Mouse (Mus musculus): Measurements from ENCODE around the gene Kctd18. TPM values are rescaled to one million over a fixed set of nuclear protein-coding genes. Genes with fewer than 3 reads are reported as not detected.

Gene Kctd18
- polyA plus RNA-seq (2012; rRNA removed): 21.5 and 21.6 TPM in 2 replicates

DNA sequence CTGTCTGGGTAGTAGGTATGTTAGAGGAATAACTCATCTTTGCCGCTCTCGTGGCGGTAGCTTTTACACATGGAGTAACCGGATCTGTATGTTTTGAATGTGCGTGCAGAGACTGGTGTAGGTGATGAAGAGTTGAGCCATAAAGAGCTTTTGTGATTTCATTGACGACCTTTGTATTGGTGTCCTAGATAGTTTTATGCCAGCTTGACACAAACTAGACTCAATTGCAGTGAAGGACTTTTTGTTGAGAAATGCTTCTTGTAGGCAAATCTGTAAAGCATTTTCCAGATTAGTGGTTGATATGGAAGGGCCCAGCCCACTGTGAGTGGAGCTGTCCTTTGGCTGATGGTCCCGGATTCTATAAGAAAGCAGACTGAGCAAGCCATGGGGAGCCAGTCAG, at the start of gene Kctd18:
Gene Kctd18, minus strand, starts transcription at position 101 of the 400 bp plus-strand sequence.
- DNase-seq: no peak
- no peak within 1 kb of the TSS for H3K4me3 ChIP-seq (replicated peaks; ENCODE audit: insufficient read depth, low read depth, low read length)
- TF ChIP-seq POLR2A (IDR thresholded peaks at IDR 0.05; ENCODE audit: borderline replicate concordance, insufficient read depth, low read length): no peak
- no peak for TF ChIP-seq CTCF (IDR thresholded peaks at IDR 0.05; ENCODE audit: borderline replicate concordance, insufficient read depth, low read depth, low read length)
- H3K4me1 ChIP-seq (ENCODE audit: control insufficient read depth, insufficient read depth, low read length): no peaks in the 10 kb centered on the region
- H3K27ac ChIP-seq (ENCODE audit: insufficient read depth, low read length): no peak within 1 kb of the TSS
- H3K27me3 ChIP-seq (ENCODE audit: control insufficient read depth, insufficient read depth, low read length): no peaks in the 10 kb centered on the region
- 95% methylated on average over 7 of the region's 7 CpGs for WGBS

DNA sequence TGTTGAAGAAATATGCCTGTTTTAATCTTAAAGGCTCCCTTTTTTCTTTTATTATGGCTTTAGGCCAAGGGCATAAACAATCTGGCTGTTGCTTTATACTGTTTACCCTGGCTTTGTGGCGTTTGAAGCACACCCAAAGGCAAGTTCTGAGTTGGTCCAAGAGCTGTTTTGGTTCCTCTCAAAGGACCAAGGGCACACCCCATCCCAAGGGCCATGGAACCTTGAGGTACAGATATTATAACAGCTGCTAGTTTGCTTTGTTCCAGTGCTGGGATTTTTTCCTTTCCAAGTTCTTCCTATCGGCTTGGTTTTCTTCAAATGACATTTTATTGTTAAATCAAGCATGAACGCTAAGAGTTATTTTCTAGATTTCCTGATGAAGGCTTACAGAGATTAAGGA, 46.9 kb upstream of the Kctd18 start:
- no peak overlapping the region for H3K27ac ChIP-seq (ENCODE audit: insufficient read depth, low read length)
- TF ChIP-seq CTCF (IDR thresholded peaks at IDR 0.05; ENCODE audit: borderline replicate concordance, insufficient read depth, low read depth, low read length) (no peak), POLR2A (IDR thresholded peaks at IDR 0.05; ENCODE audit: borderline replicate concordance, insufficient read depth, low read length) (no peak)
- no peak overlapping the region for H3K4me3 ChIP-seq (replicated peaks; ENCODE audit: insufficient read depth, low read depth, low read length)
- no peaks in the 10 kb centered on the region for H3K4me1 ChIP-seq (ENCODE audit: control insufficient read depth, insufficient read depth, low read length)
- 33% methylated on average over 3 of the region's 3 CpGs for WGBS
- DNase-seq: no peak
- no peaks in the 10 kb centered on the region for H3K27me3 ChIP-seq (ENCODE audit: control insufficient read depth, insufficient read depth, low read length)

DNA sequence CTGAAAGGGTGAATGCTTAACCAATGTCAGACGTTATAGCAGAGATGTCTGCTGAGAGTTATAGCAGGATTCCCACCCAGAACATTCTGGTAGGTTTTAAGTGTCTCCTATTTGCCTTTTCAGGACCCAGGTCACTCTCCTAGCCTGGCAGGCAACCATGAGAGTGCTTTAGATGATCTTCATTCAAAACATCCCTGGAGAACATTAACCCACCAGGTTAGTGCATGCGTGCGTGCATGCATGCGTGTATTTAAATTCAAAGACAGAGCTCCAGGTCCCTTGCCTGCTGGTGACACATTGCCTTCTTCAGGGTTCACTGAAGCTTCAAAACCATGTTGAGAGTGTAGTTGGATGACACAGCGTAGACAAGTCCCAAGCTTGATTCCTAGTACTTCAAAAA, 46.4 kb upstream of the Kctd18 start:
- no peak overlapping the region for H3K27ac ChIP-seq (ENCODE audit: insufficient read depth, low read length)
- TF ChIP-seq CTCF (IDR thresholded peaks at IDR 0.05; ENCODE audit: borderline replicate concordance, insufficient read depth, low read depth, low read length) (no peak), POLR2A (IDR thresholded peaks at IDR 0.05; ENCODE audit: borderline replicate concordance, insufficient read depth, low read length) (no peak)
- H3K4me1 ChIP-seq (ENCODE audit: control insufficient read depth, insufficient read depth, low read length): no peaks in the 10 kb centered on the region
- no peaks in the 10 kb centered on the region for H3K27me3 ChIP-seq (ENCODE audit: control insufficient read depth, insufficient read depth, low read length)
- no peak for DNase-seq
- 80% methylated on average over 5 of the region's 5 CpGs for WGBS
- H3K4me3 ChIP-seq (replicated peaks; ENCODE audit: insufficient read depth, low read depth, low read length): no peak overlapping the region

GRCm38 (mm10) chr1:58062131-58062530, 43.4 kb upstream of the Kctd18 start:
- Histone ChIP-seq H3K27me3 (ENCODE audit: control insufficient read depth, insufficient read depth, low read length) (no peaks in the 10 kb centered on the region), H3K4me3 (replicated peaks; ENCODE audit: insufficient read depth, low read depth, low read length) (no peak overlapping the region), H3K27ac (ENCODE audit: insufficient read depth, low read length) (no peak overlapping the region), H3K4me1 (ENCODE audit: control insufficient read depth, insufficient read depth, low read length) (0 out of 2 replicates have a peak, but pooled peaks cover 2% of the 10 kb centered on the region)
- no peak for DNase-seq
- TF ChIP-seq POLR2A (IDR thresholded peaks at IDR 0.05; ENCODE audit: borderline replicate concordance, insufficient read depth, low read length) (no peak), CTCF (IDR thresholded peaks at IDR 0.05; ENCODE audit: borderline replicate concordance, insufficient read depth, low read depth, low read length) (no peak)
- 86% methylated on average over 7 of the region's 7 CpGs for WGBS

DNA sequence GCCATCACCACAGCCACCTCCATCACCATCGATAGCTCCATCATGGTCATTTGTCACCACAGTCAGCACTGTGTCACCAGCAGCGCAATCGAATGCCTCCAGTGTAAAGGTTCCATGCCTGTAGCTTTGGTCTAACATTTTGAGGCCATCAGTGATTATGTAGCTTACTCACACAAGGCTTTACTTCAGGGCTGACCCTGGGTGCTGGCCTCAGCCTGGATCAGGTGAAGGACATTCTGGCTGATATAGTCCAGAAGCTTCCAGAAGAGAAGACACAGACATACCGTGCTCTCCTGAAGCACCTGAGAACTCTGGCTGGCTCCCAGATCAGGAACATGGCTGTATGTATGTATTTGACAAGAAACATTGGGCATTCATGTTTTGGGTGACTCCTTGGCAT, 40.1 kb upstream of the Kctd18 start:
- 87% methylated on average over 4 of the region's 4 CpGs for WGBS
- DNase-seq: no peak
- Histone ChIP-seq H3K4me1 (ENCODE audit: control insufficient read depth, insufficient read depth, low read length) (peaks cover 12% of the 10 kb centered on the region; the same call in 1 of the 2 replicates), H3K27me3 (ENCODE audit: control insufficient read depth, insufficient read depth, low read length) (no peaks in the 10 kb centered on the region), H3K27ac (ENCODE audit: insufficient read depth, low read length) (no peak overlapping the region), H3K4me3 (replicated peaks; ENCODE audit: insufficient read depth, low read depth, low read length) (no peak overlapping the region)
- no peak for TF ChIP-seq POLR2A (IDR thresholded peaks at IDR 0.05; ENCODE audit: borderline replicate concordance, insufficient read depth, low read length)
- no peak for TF ChIP-seq CTCF (IDR thresholded peaks at IDR 0.05; ENCODE audit: borderline replicate concordance, insufficient read depth, low read depth, low read length)

DNA sequence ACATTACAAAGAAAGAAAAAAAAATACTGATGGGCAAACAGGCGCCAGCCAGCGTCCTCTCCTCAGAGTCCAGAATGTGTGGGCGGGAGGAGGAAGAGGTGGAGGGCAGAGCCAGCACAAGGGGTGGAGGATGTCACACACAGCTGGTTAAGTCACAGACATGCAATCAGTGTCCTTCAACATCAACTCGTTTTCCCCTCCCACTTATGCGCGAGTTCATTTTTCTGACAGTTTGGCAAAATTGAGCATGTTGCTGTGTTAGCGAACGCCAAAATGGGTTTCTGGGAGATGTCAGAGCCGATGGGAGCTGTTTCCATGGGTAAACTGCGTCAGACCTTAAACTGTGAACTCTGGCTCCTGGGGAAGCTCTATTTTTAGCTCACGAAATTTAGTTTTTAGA, 38.2 kb upstream of the Kctd18 start:
- no peak overlapping the region for H3K27ac ChIP-seq (ENCODE audit: insufficient read depth, low read length)
- no peak overlapping the region for H3K4me3 ChIP-seq (replicated peaks; ENCODE audit: insufficient read depth, low read depth, low read length)
- no peak for TF ChIP-seq POLR2A (IDR thresholded peaks at IDR 0.05; ENCODE audit: borderline replicate concordance, insufficient read depth, low read length)
- 75% methylated on average over 11 of the region's 11 CpGs for WGBS
- H3K27me3 ChIP-seq (ENCODE audit: control insufficient read depth, insufficient read depth, low read length): no peaks in the 10 kb centered on the region
- no peak for DNase-seq
- peaks cover 12% of the 10 kb centered on the region; the same call in 1 of the 2 replicates for H3K4me1 ChIP-seq (ENCODE audit: control insufficient read depth, insufficient read depth, low read length)

DNA sequence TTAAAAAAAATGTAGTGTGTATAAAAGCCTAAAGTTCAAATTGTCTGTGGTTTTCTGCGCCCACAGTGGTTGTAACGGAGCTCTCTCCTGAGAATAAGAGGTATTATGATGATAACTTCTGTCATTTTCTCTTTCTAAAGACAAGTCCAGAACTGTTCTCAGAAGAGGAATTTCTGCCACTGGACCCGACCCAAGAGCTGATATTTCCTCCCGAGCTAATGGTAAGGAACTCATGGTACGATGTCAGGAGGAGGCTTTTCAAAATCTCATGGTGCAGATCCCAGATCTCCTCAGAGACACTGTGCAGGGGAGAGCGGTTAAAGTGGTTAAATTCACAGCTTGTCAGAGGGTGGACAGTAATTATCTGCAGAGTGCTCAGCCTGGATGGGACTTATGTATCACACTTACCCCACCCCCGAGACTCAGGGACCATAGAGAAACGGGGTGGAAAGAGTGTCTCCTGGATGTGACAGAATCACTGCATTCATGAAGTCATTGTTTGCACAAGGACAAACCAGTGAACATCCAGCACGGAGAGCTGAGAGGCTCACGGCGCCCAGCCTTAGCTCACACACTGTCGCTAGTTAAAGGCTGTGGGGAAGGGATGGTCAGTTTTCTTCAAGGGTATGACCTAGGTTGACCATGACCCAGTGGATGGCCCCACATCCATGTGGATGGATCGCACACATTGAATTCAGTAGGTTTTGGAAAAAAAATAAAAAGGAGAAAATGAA, 37.5 kb upstream of the Kctd18 start:
- TF ChIP-seq CTCF (IDR thresholded peaks at IDR 0.05; ENCODE audit: borderline replicate concordance, insufficient read depth, low read depth, low read length) (no peak), POLR2A (IDR thresholded peaks at IDR 0.05; ENCODE audit: borderline replicate concordance, insufficient read depth, low read length) (no peak)
- no peak for DNase-seq
- H3K4me1 ChIP-seq (ENCODE audit: control insufficient read depth, insufficient read depth, low read length): peaks cover 12% of the 10 kb centered on the region; the same call in 1 of the 2 replicates
- no peaks in the 10 kb centered on the region for H3K27me3 ChIP-seq (ENCODE audit: control insufficient read depth, insufficient read depth, low read length)
- H3K27ac ChIP-seq (ENCODE audit: insufficient read depth, low read length): no peak overlapping the region
- 72% methylated on average over 13 of the region's 13 CpGs for WGBS
- H3K4me3 ChIP-seq (replicated peaks; ENCODE audit: insufficient read depth, low read depth, low read length): no peak overlapping the region

DNA sequence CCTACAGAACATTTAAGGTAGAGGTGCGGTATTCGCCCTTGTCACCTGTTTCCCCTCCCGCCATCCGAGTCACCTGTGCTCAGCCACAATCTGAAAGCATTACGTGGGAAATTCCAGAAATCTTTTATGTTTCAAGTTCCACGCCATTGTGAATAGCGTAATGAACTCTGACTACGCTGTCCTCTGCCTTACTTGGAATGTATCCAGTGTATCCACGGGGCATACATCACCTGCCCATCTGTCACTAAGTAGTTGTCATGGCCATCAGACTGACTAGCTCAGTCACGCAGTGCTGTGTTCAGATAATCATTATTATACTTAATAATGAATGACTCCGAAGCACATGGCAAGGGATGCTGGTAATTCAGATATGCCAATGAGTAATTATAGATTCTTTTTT, 36.8 kb upstream of the Kctd18 start:
- Histone ChIP-seq H3K27me3 (ENCODE audit: control insufficient read depth, insufficient read depth, low read length) (no peaks in the 10 kb centered on the region), H3K4me3 (replicated peaks; ENCODE audit: insufficient read depth, low read depth, low read length) (no peak overlapping the region), H3K27ac (ENCODE audit: insufficient read depth, low read length) (no peak overlapping the region), H3K4me1 (ENCODE audit: control insufficient read depth, insufficient read depth, low read length) (peaks cover 12% of the 10 kb centered on the region; the same call in 1 of the 2 replicates)
- WGBS: 43% methylated on average over 11 of the region's 11 CpGs
- TF ChIP-seq POLR2A (IDR thresholded peaks at IDR 0.05; ENCODE audit: borderline replicate concordance, insufficient read depth, low read length): no peak
- no peak for TF ChIP-seq CTCF (IDR thresholded peaks at IDR 0.05; ENCODE audit: borderline replicate concordance, insufficient read depth, low read depth, low read length)
- peak; percentile 41 to 58 for DNase-seq

Measured in cerebellum, adult 2 months (tissue).